Mouse (Mus musculus) spleen, postnatal 36 days (tissue): ENCODE results near the gene Ccdc85b.
"Not testable (repeated sequence)": the region's sequence is repeated elsewhere in the genome, so short reads cannot be mapped to it uniquely, and the experiment has no call there.

Source experiments
- DNase-seq, 2 experiments: peaks; one replicate each; pipeline ENCODE4 v3.0.0; 2022; ENCODE audit warnings: low spot score in 2 of 2, mixed read lengths in 1 of 2

Gene Ccdc85b

DNA sequence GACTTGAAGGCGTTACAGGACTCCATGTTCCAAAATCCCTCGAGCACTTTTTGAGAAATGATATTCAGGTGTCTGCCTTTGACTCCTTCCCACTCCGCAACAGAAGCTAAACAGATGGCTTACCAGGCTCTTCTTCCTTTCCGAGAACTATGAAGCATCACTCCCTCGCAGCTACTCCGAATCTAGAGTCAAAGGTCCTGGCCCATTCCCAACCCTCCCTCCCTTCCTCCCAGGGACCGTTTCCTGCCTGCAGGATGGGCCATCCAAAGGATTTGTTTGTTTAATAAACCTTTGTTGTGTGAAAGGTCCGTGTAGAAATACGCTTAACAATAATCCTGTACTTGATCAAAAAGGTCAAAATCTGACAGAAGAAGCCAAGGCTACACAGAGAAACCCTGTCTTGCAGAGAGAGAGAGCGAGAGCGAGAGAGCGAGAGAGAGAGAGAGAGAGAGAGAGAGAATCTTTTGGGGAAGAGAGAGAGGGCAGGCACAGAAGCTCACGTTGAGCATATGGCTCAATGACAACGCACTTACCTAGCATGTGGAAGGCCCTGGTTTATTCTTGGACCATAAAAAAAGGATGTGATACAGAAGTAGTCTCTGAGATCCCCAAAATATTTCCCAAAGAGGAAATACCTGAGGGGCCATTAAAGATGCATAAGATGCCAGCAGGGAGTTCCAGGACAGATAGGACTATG is at the start of gene Ccdc85b:
Ccdc85b (minus strand) TSS at position 149 of the 697 bp plus-strand sequence.
- DNase-seq, result no peak

DNA sequence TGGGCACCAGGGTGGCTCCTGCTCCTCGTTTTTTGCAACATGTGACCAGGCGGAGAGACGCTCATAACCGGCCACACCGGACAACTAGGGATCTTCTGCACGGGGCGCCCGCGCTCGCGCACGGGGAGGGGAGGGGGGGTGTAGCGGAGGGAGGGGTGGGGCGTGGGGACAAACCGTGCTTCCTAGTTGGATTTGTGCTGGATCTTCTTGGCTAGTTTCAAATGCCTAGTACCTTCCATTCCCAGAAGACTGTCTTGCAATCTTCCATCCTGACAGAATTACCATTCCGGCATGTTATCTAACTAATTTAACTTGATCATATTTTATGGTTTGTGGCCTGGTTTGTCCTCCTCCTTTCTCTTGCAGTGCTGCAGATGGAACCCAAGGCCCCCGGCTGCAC is 46.0 kb upstream of the Ccdc85b start, which contains the start of gene 1700020D05Rik:
1700020D05Rik (minus strand) TSS at position 101 of the 400 bp plus-strand sequence.
- DNase-seq, result no peak

DNA sequence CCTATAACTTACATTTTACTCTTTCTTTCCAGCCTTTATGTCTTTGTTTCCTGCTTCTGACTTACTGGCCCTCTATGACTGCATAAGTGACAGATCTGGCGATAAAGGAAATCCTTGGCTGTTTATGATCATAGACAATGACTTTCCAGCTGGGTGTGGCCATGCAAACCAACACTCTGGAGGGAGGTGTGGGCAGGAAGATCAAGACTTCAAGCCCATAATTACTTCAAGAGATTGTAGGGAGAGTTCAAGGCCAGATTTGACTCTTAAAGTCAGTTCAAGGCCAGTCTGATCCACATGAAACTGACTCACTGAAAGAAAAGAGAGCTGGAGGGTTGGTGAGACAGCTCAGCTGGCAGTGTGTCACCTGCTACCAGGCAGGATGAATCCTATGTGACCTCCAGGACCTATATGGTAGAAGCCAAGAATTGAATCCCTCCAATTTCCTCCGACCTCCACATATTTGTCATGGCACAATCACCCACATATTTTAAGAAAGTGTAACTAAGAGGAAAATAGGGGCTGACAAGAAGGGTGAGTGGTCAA is 42.7 kb upstream of the Ccdc85b start:
- DNase-seq, result no peak

DNA sequence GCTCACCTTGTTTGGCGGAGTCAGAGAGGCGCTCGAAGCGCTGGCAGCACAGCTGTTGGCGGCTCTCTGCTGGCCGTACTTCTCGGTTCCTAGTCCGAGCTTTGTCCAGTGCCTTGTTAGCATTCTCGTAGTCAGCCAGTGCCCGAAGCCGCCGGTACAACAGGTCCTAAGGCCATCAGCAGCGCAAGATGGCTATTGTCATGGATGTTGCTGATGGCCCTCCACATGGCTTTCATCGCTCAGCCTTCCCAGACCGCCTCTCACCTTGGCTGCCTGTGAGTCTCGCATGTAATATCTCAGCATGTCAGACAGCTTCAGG is 38.3 kb upstream of the Ccdc85b start:
- no peak for DNase-seq

GRCm38 (mm10) chr19:5495353-5496051 is 37.8 kb upstream of the Ccdc85b start:
- DNase-seq, result no peak

- DNase-seq, result no peak
Observed at GRCm38 (mm10) chr19:5494314-5494713, 36.6 kb upstream of the Ccdc85b start.

DNA sequence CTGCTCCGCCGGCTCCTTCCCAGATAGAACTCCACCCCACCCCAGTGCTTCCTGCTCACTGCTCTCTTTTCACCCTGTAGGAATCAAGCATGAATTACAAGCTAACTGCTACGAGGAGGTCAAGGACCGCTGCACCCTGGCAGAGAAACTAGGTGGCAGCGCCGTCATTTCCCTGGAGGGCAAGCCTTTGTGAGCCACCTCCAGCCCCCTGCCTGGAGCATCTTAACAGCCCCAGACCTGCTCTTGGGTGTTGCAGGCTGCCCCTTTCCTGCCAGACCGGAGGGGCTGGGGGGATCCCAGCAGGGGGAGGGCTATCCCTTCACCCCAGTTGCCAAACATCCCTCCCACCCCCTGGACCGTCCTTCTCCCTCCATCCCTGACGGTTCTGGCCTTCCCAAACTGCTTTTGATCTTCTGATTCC is 35.6 kb upstream of the Ccdc85b start:
- not testable (repeated sequence) for DNase-seq

- no peak for DNase-seq
Observed at GRCm38 (mm10) chr19:5492641-5493040, 34.9 kb upstream of the Ccdc85b start.

- DNase-seq, result peak; percentile 90 to 91
Observed at GRCm38 (mm10) chr19:5490898-5491708, 33.4 kb upstream of the Ccdc85b start.

DNA sequence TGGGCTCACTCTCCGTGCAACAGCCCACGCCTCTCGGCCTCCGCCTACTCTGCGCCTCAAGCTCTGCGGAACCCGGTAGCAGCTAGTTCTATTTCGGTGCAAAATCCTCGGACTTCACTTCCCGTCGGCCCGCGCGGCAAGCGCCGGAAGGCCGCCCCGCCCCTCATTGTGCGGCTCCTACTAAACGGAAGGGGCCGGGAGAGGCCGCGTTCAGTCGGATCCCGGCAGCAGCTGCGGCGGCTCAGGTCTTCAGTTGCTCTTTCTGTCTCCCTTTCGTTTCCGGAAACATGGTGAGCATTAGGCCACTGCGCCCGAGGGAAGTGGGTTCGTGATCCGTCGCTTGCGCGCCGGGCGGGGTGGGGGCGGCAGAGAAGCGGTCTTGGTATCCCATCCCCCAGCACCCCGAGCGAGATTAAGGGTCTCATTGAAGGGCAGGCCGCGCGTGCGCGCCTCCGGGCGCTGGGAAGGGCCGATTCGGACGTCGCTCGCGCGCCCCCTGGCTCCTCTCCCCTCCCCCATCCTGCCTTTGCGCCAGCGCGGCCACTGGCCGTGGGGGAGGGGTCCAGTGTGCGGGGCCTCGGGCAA is 32.7 kb upstream of the Ccdc85b start, which contains the start of gene Cfl1:
Cfl1 (plus strand) TSS at position 143 of the 585 bp plus-strand sequence.
- DNase-seq, result peak; percentile 97

DNA sequence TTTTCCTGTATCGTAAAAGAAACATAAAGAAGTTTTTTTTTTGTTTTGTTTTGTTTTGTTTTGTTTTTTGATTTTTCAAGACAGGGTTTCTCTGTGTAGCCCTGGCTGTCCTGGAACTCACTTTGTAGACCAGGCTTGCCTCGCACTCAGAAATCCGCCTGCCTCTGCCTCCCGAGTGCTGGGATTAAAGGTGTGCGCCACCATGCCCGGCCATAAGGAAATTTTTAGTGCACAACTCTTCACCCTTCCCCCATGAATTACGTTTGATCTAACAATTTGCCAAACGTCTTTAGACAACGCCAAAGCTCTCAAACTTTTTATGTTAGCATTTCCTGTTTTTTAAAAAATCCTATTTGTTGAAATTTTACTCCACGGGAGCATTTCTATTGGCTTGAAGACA is 32.0 kb upstream of the Ccdc85b start:
- DNase-seq, result not testable (repeated sequence)

DNA sequence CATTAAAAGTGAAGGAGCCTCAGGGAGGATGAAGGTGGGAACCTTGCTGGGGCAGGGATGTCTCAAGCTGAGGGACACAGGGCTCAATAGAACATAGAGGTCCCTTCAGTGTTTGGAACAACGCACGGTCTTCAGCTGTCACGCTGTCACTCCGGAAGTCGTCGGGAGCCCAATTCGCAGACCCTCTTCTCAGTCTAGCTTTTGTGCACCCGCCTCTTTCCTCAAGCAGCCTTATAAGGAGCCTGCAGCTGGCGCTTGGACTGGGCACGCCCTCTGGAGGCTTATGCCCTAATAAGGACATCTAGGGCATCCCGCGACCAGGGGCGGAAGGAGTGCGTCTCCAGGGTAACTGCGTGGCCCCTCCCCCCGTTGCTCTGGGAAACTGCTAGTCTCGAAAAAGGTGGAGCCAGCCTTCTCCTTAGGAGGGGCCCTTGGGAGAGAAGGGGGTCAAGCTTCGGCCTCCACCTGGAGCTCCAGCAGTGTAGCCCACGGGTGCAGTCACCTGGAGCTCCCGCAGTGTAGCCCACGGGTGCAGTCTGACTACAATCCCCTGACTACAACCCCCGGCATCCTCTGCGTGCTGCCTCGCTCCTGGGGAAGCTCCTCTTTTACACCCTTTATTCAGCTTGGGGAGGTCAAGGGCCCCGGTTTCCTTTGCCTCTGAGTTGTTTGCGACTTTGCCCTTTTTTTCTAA is 31.3 kb upstream of the Ccdc85b start:
- DNase-seq, result peak; percentile 98 to 99

DNA sequence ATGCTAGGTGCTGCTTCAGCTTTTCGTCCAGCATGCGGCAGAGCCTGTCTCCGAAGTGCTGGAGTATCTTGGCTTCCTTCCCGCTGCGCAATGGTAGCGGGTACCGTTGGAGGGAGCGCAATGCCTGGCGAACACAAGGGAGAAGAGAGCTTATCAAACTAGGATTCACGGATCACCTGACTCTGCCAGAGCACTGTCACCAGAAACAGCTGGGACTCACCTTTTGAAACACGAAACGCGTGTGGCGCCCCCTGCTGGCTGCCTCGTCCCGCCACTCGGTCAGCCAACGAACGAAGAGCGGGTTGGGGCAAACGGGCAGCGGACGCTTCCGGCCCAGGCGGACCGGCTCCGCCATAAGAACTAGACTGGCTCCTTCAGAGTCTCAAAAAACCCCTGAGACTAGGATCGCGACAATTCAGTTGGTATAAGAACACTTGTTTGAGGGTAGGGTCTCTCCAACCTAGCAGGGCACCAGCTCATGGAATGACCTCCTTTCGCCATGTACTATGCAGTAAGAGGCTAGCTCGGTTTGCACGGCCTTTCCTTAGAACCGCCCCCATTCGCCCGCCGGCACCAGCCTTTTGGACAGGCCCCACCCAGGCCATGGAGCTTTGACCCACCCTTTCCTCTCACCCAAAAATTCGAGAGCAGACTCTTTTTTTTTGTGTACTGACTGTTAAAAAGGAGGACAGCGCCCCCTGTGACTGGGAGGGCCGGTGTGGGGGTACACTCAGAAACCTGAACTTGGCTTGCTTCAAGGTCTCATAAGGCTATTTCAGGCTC is 30.3 kb upstream of the Ccdc85b start, which contains the start of gene Mus81:
Mus81 (minus strand) TSS at position 635 of the 783 bp plus-strand sequence.
- DNase-seq, result peak; percentile 97 to 98

DNA sequence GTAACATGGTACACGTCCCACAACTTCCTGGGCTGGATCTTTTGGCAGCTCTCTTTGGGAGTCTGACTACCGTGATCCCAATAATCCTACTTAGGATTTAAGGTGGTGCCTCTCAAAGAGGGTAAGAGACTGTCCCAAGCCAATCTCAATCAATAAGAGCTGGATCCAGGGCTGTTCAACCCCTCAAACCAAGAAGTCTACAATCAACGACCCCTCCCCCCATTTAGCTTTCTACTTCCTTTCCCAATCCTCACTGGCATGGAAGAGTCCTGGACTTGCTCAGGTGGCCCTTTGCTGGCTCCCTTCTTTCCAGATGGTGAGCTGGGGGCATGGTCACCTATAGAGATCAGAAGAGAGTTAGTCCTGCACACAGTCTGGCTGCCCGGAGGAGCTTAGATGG is 29.1 kb upstream of the Ccdc85b start:
- no peak for DNase-seq

- DNase-seq, result no peak
Observed at GRCm38 (mm10) chr19:5486286-5486685, 28.6 kb upstream of the Ccdc85b start.

- no peak for DNase-seq
Observed at GRCm38 (mm10) chr19:5485821-5486220, 28.1 kb upstream of the Ccdc85b start.

DNA sequence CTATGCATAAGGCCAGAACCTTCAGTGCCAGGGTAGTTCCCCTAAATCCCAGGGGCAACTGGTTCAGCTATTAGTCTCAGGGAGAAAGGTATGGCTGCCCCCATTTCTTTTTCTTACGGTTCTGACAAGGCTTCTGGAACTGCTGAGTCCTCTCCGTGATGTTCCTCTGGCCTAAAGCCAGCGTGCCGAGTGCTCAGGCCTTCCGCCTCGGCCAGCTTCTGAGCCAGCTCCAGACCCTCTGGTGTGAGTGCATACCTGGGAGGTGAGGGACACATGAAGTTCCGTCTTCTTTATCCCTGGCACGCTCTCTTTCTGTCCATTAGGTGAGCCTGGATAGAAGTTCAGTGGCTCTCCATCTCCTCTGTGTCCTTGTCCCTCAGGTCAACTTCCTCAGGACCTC is 27.7 kb upstream of the Ccdc85b start:
- DNase-seq, result no peak

- DNase-seq, result no peak
Observed at GRCm38 (mm10) chr19:5484496-5484895, 26.8 kb upstream of the Ccdc85b start.

DNA sequence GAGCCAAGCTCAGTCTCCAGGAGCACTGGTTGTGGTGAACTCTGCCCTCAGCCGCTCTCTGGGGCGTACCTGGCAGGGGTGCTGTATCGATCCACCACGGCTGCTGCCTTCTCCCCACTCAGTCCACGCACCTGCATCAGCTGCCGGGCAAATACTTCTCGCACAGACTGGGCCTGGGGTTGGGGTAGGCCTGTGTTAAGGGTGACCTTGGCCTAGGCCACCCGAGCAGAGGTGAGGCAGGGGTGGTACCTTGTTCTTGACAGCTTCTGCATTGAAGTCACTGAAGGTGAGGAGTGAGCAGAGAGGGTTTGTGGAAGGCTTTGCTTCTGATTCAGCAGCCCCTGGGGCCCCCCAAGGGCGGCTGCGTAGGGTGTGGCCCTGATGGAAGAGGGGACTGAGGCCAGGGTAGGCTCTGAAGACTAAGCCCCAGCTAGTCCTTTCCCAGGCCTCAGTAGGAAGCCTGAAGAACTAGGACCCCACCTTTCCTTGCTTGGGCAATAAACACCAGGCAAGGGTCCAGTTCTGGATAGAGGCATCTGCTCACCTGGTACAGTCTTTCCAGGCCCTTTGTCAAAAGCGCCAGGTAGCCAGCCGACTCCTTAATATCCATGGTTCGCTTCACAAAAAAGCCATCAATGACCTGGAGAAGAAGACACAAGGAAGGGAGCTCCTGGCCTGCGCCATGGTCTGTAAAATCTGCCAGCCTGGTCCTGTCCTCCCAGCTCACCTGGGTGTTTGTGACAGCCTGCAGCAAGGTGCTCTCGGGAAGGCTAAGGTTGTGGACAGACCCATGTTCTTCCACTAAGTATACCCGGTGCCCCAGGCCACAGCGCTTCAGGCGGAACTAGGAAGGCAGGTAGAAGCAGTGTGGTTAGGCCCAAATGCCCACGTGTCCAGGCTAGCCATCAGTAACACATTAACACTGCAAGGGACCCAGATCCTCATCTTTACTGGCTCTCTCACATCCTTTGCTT is 26.0 kb upstream of the Ccdc85b start:
- no peak for DNase-seq
